Comparison of ENCODE assay signal across 11 mouse cellular contexts in the genomic region with DNA sequence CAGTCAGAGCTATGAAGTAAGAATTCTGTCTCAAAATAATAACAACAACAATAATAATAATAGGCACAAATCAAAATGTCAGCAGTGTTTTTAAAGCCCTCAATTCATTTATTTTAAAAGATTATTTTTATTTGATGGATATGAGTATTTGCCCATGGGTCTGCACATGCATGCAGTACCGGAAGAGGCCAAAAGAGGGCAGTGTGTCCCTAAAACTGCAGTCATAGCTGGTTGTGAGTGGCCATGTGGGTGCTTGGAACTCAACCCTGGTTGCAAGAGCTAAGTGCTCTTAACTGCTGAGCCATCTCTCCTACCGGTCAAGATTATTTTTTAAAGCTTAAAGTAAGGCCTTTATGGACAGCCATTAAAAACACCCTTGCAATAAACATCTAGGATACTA.
DNase-seq lines count a peak whose midpoint lies in the region; ATAC-seq and TF ChIP-seq lines count a peak whose summit lies in the region.
"Had no signal": no experiment of that assay in that cellular context is flagged by ENCODE, and none has a peak within 500 bp of the region (broad histone marks: within the 10 kb centered on the region; RNA-seq: fewer than 3 reads in every experiment).

No protein-coding gene starts in this region.

- peak; percentile 59 for TF ChIP-seq CTCF in gastrocnemius, adult 2 months (IDR thresholded peaks at IDR 0.05)
- TF ChIP-seq CTCF in lung, embryonic 14.5 days (IDR thresholded peaks at IDR 0.05; ENCODE audit: low read depth), result peak; percentile 54

- no peaks in the 10 kb centered on the region for H3K4me1 ChIP-seq in lung, embryonic 14.5 days (ENCODE audit: insufficient read depth)
- H3K4me1 ChIP-seq in ES-E14 (ENCODE audit: control insufficient read depth in 2 of 2, insufficient read depth in 2 of 2, low read length in 2 of 2, poor library complexity in 1 of 2), result no peaks in the 10 kb centered on the region

- H3K27me3 ChIP-seq in lung, embryonic 14.5 days (ENCODE audit: insufficient read depth, low read length), result no peaks in the 10 kb centered on the region
- H3K27me3 ChIP-seq: limb, embryonic 13.5 days had no signal

- 92% methylated on average over 2 of the region's 2 CpGs for WGBS in lung, embryonic 14.5 days

- H3K4me2 ChIP-seq in lung, embryonic 14.5 days, result no peak overlapping the region
- H3K4me2 ChIP-seq: limb, embryonic 13.5 days had no signal

- intact Hi-C loops in gastrocnemius, adult 2 months (cut with DNase I), result no loop called here
- intact Hi-C loops in gastrocnemius, postnatal 14 days (cut with DNase I; ENCODE audit: low total_unique reads), result loop anchor here (10.0 kb wide), 1 partner anchor 55 kb away; no protein-coding TSS in a partner anchor
- intact Hi-C loops in heart, postnatal 25 days (cut with DNase I), result no loop called here

- no peak overlapping the region for H3K4me3 ChIP-seq in gastrocnemius, adult 2 months
- no peak overlapping the region for H3K4me3 ChIP-seq in lung, embryonic 14.5 days (ENCODE audit: low read depth, low read length)
- H3K4me3 ChIP-seq in ES-E14 (ENCODE audit: insufficient read depth in 1 of 2, low read depth in 1 of 2, low read length in 2 of 2, poor library complexity in 1 of 2, severe bottlenecking in 1 of 2), result no peak overlapping the region
- H3K4me3 ChIP-seq: limb, embryonic 13.5 days had no signal

- H3K27ac ChIP-seq in gastrocnemius, adult 2 months, result no peak overlapping the region
- no peak overlapping the region for H3K27ac ChIP-seq in lung, embryonic 14.5 days (ENCODE audit: low read depth)
- no peak overlapping the region for H3K27ac ChIP-seq in ES-E14 (ENCODE audit: insufficient read depth, low read depth, low read length, poor library complexity, severe bottlenecking)
- H3K27ac ChIP-seq: limb, embryonic 13.5 days had no signal

- H3K9me3 ChIP-seq in lung, embryonic 14.5 days (ENCODE audit: low read depth, low read length), result no peaks in the 10 kb centered on the region; the same call in 1 of the 2 replicates
- no peaks in the 10 kb centered on the region for H3K9me3 ChIP-seq in ES-E14 (ENCODE audit: control insufficient read depth, insufficient read depth, low read depth, low read length)

- no peak for DNase-seq in gastrocnemius, adult 2 months
- DNase-seq in gastrocnemius, postnatal 14 days, result no peak
- no peak for DNase-seq in lung, embryonic 14.5 days
- no peak for DNase-seq in lung, postnatal 36 days
- DNase-seq in ES-E14 (ENCODE audit: low read depth, low spot score), result no peak
- DNase-seq in naive thymus-derived CD4-positive, alpha-beta T cell, adult 2 months (ENCODE audit: low read depth), result peak; percentile 41
- DNase-seq in ovary, postnatal 10 days (ENCODE audit: low spot score), result no peak
- DNase-seq in heart, postnatal 25 days (ENCODE audit: low spot score), result no peak
- DNase-seq: heart, adult 18-20 months; kidney, adult 8-10 months had no signal

- no peak for ATAC-seq in lung, embryonic 14.5 days (ENCODE audit: insufficient read depth)

- H3K36me3 ChIP-seq in lung, embryonic 14.5 days (ENCODE audit: insufficient read depth), result no peaks in the 10 kb centered on the region
- no peaks in the 10 kb centered on the region for H3K36me3 ChIP-seq in ES-E14 (ENCODE audit: control insufficient read depth, insufficient read depth, low read length, poor library complexity, severe bottlenecking)
- H3K36me3 ChIP-seq: limb, embryonic 13.5 days had no signal

- H3K9ac ChIP-seq in lung, embryonic 14.5 days, result no peak overlapping the region
- no peak overlapping the region for H3K9ac ChIP-seq in ES-E14 (ENCODE audit: insufficient read depth, low read depth, low read length, poor library complexity, severe bottlenecking)
- H3K9ac ChIP-seq: limb, embryonic 13.5 days had no signal

- in situ Hi-C loops in ES-E14 (cut with MboI; ENCODE audit: low sequenced_read_pairs in 2 of 2, unreplicated experiment in 2 of 2), result no loop called here

TF ChIP-seq in ES-E14, 5 proteins besides CTCF, POLR2A, EP300 and RAD21:
- TF ChIP-seq HCFC1 (IDR thresholded peaks at IDR 0.05; ENCODE audit: borderline replicate concordance, insufficient read depth, low read length) (no peak), MAFK (IDR thresholded peaks at IDR 0.05; ENCODE audit: insufficient read depth, low read depth, low read length) (no peak), ZC3H11A (IDR thresholded peaks at IDR 0.05; ENCODE audit: borderline replicate concordance, low read depth, low read length) (peak; percentile 58)
